Mouse (Mus musculus) cerebellum, adult 2 months (tissue): ENCODE results near the gene Ramp1. TPM values are rescaled to one million over a fixed set of nuclear protein-coding genes. Genes with fewer than 3 reads are reported as not detected.

Experiments
- DNase-seq, 2 experiments: peaks; one replicate each; pipeline ENCODE4 v3.0.0; 2021
- H3K27ac ChIP-seq: fragments of 200-500 bp; 2 replicates; pipeline ENCODE4 v1.5.1; 2012; ENCODE audit warnings: low read length, control low read depth, inconsistent platforms; ENCODE audit not compliant: insufficient read depth
- H3K27me3 ChIP-seq: fragments of 200-500 bp; 2 replicates; pipeline ENCODE4 v1.6.1; 2012; ENCODE audit warnings: inconsistent platforms, mild to moderate bottlenecking, low read length, moderate library complexity; ENCODE audit not compliant: control insufficient read depth, insufficient read depth
- H3K4me1 ChIP-seq: fragments of 200-500 bp; 2 replicates; pipeline ENCODE4 v1.6.1; 2011; ENCODE audit warnings: low read length; ENCODE audit not compliant: control insufficient read depth, insufficient read depth
- H3K4me3 ChIP-seq: fragments of 200-500 bp; replicated peaks from 2 replicates; pipeline ENCODE3; 2011; ENCODE audit warnings: mild to moderate bottlenecking, low read depth, low read length, control low read depth; ENCODE audit not compliant: insufficient read depth
- CTCF ChIP-seq: fragments of 200-500 bp; IDR thresholded peaks from 2 replicates; pipeline ENCODE4 v1.5.1; 2011; ENCODE audit warnings: low read depth, mild to moderate bottlenecking, control low read depth, low read length, moderate library complexity, borderline replicate concordance; ENCODE audit not compliant: insufficient read depth
- POLR2A ChIP-seq: fragments of 200-500 bp; IDR thresholded peaks from 2 replicates; pipeline ENCODE4 v1.6.1; 2011; ENCODE audit warnings: low read length, control low read depth, borderline replicate concordance; ENCODE audit not compliant: insufficient read depth
- WGBS: fragments of 180-500 bp; shearing (Covaris S2); methylation state at CpG from one replicate; pipeline ENCODE4 v1.1.7; 2018; 5-methylcytosine and 5-hydroxymethylcytosine counted together
- polyA plus RNA-seq: library from polyadenylated mRNA; depleted of rRNA; stranded (reverse); fragments of >200 nt; gene quantifications from 2 replicates; pipeline ENCODE4 v1.2.3, GENCODE M21; 2012

Ramp1 gene
- polyA plus RNA-seq, 1 experiment, result 50.7 TPM

GRCm38 (mm10) chr1:91231142-91231541, 51.5 kb downstream of the Ramp1 start:
- TF ChIP-seq POLR2A, result no peak
- WGBS, result 38% methylated on average over 6 of the region's 6 CpGs
- no peak overlapping the region for H3K27ac ChIP-seq
- no peaks in the 10 kb centered on the region for H3K4me1 ChIP-seq
- H3K4me3 ChIP-seq, result no peak overlapping the region
- no peaks in the 10 kb centered on the region for H3K27me3 ChIP-seq
- DNase-seq, result no peak

DNA sequence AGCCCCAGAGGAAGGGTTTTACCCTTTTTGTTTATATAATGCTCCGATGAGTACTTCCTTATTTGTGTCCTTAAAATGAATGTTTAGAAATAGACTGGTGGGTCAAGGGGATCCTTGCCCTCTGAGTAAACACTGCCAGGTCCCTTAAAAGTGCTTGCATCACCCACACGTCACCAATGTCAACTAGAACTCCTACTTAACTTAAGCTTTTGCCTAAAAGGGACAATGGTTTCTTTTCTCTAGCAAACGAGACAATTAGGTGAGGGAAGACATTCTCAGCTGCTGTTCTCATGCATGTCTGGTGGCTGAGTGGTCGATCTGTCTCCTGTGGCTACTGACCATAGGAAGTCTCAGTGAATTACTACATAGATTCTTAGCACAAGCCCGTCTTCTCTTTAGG, 52.3 kb downstream of the Ramp1 start:
- Histone ChIP-seq H3K4me3 (no peak overlapping the region), H3K4me1 (no peaks in the 10 kb centered on the region), H3K27ac (no peak overlapping the region), H3K27me3 (no peaks in the 10 kb centered on the region)
- DNase-seq, result no peak
- WGBS, result 73% methylated on average over 5 of the region's 5 CpGs
- TF ChIP-seq CTCF, result no peak
- no peak for TF ChIP-seq POLR2A

DNA sequence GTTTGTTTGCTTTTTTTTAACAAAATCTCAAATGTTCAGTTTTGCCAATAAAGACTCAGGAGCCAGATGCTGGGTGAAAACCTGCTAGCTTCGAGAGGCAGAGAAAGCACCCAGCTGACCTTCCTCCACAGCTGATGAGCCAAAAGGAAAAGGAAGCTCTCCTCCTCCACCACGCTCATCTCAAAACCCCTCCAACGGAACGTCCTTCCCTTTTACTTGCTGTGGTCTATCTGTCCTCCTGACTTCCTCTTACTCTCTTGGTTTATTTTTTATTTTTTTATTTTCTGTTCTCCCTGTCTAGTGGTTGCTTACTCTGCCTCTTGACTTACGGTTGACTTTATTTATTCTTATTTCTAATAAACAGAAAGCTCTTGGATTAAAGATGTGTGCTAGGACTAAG, 55.8 kb downstream of the Ramp1 start:
- WGBS, result 65% methylated on average over 5 of the region's 5 CpGs
- no peak overlapping the region for H3K27ac ChIP-seq
- DNase-seq, result no peak
- no peaks in the 10 kb centered on the region for H3K4me1 ChIP-seq
- no peaks in the 10 kb centered on the region for H3K27me3 ChIP-seq
- no peak overlapping the region for H3K4me3 ChIP-seq
- TF ChIP-seq CTCF (no peak), POLR2A (no peak)

- no peaks in the 10 kb centered on the region for H3K27me3 ChIP-seq
- WGBS, result 83% methylated on average over 6 of the region's 6 CpGs
- H3K4me1 ChIP-seq, result no peaks in the 10 kb centered on the region
- H3K4me3 ChIP-seq, result no peak overlapping the region
- no peak for DNase-seq
- no peak for TF ChIP-seq CTCF
- TF ChIP-seq POLR2A, result no peak
- H3K27ac ChIP-seq, result no peak overlapping the region
Measured at GRCm38 (mm10) chr1:91237676-91238075, 58.1 kb downstream of the Ramp1 start.

GRCm38 (mm10) chr1:91239112-91239511, 59.5 kb downstream of the Ramp1 start:
- Histone ChIP-seq H3K4me1 (no peaks in the 10 kb centered on the region), H3K27ac (no peak overlapping the region), H3K27me3 (no peaks in the 10 kb centered on the region), H3K4me3 (no peak overlapping the region)
- WGBS, result 20% methylated on average over 5 of the region's 5 CpGs
- peak; percentile 59 for TF ChIP-seq CTCF
- TF ChIP-seq POLR2A, result no peak
- peak; percentile 25 to 39 for DNase-seq

DNA sequence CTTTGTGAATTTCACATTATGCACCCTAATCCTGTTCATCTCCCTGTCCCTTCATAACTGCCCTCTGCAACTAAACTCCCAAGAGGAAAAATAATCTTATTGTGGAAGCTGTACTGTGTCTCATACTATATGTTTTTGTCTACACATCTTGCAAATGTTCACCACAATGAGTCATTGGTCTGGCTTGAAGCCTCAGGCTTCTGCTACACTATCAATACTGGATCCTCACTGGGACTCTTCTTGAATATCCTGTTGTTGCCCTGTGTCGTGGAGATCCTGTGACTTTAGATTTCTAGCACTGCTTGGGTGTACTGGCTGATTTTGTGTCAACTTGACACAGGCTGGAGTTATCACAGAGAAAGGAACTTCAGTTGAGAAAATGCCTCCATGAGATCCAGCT, 60.2 kb downstream of the Ramp1 start:
- WGBS, result 91% methylated on average over 1 of the region's 1 CpGs

GRCm38 (mm10) chr1:91240685-91241084, 61.1 kb downstream of the Ramp1 start:
- Histone ChIP-seq H3K27ac (no peak overlapping the region), H3K4me3 (no peak overlapping the region), H3K4me1 (no peaks in the 10 kb centered on the region), H3K27me3 (no peaks in the 10 kb centered on the region)
- 88% methylated on average over 1 of the region's 1 CpGs for WGBS
- DNase-seq, result no peak
- TF ChIP-seq POLR2A (no peak), CTCF (no peak)

More for the DNA sequence above, 60.2 kb downstream of the Ramp1 start:
- no peaks in the 10 kb centered on the region for H3K4me1 ChIP-seq
- no peak for TF ChIP-seq POLR2A
- no peak for TF ChIP-seq CTCF
- H3K27me3 ChIP-seq, result no peaks in the 10 kb centered on the region
- H3K4me3 ChIP-seq, result no peak overlapping the region
- H3K27ac ChIP-seq, result no peak overlapping the region
- DNase-seq, result no peak

GRCm38 (mm10) chr1:91241249-91241648, 61.6 kb downstream of the Ramp1 start:
- WGBS, result 86% methylated on average over 4 of the region's 4 CpGs
- Histone ChIP-seq H3K4me1 (no peaks in the 10 kb centered on the region), H3K4me3 (no peak overlapping the region), H3K27me3 (no peaks in the 10 kb centered on the region), H3K27ac (no peak overlapping the region)
- TF ChIP-seq POLR2A (no peak), CTCF (no peak)
- no peak for DNase-seq

- no peak for TF ChIP-seq POLR2A
- TF ChIP-seq CTCF, result no peak
- DNase-seq, result no peak
- H3K27ac ChIP-seq, result no peak overlapping the region
- peaks cover 9% of the 10 kb centered on the region; the same call in 1 of the 2 replicates for H3K4me1 ChIP-seq
- H3K4me3 ChIP-seq, result no peak overlapping the region
- WGBS, result 94% methylated on average over 5 of the region's 5 CpGs
- no peaks in the 10 kb centered on the region for H3K27me3 ChIP-seq
Measured at GRCm38 (mm10) chr1:91248242-91248641, 68.6 kb downstream of the Ramp1 start.
